Mouse (Mus musculus) MEL (cell line): ENCODE measurements around the gene Ppip5k2.

Experiments
- CTCF ChIP-seq, 3 experiments: IDR thresholded peaks in 2 of 3; conservative IDR thresholded peaks in 1 of 3; 2 replicates each; pipeline ENCODE4 v1.5.1; 2011 to 2012; ENCODE audit warnings: low read length in 3 of 3, low read depth in 2 of 3, mild to moderate bottlenecking in 2 of 3, improper control_type of control experiment in 1 of 3, inconsistent platforms in 1 of 3, mixed read lengths in 1 of 3, moderate library complexity in 1 of 3; ENCODE audit not compliant: control insufficient read depth in 1 of 3, insufficient read depth in 1 of 3, poor library complexity in 1 of 3, severe bottlenecking in 1 of 3
- EP300 ChIP-seq, 2 experiments: IDR thresholded peaks; 2 replicates each; pipeline ENCODE4 v1.6.1; 2011; ENCODE audit warnings: improper control_type of control experiment in 2 of 2, low read length in 2 of 2, low read depth in 1 of 2, mild to moderate bottlenecking in 1 of 2
- MAFK ChIP-seq: IDR thresholded peaks from 2 replicates; pipeline ENCODE4 v1.6.1; 2011; ENCODE audit warnings: low read depth, mild to moderate bottlenecking, low read length, improper control_type of control experiment, borderline replicate concordance
- MAX ChIP-seq: IDR thresholded peaks from 2 replicates; pipeline ENCODE4 v1.6.1; 2011; ENCODE audit warnings: low read length, improper control_type of control experiment
- POLR2A ChIP-seq, 2 experiments: IDR thresholded peaks; 2 replicates each; pipeline ENCODE4 v1.6.1; 2011 to 2012; ENCODE audit warnings: low read length in 2 of 2, mild to moderate bottlenecking in 2 of 2, control low read depth in 1 of 2, improper control_type of control experiment in 1 of 2, low read depth in 1 of 2, moderate library complexity in 1 of 2; ENCODE audit not compliant: control insufficient read depth in 1 of 2, insufficient read depth in 1 of 2, poor library complexity in 1 of 2
- RCOR1 ChIP-seq: IDR thresholded peaks from 2 replicates; pipeline ENCODE4 v1.6.1; 2012; ENCODE audit warnings: low read depth, mild to moderate bottlenecking, inconsistent platforms, low read length, improper control_type of control experiment
- ZMIZ1 ChIP-seq: IDR thresholded peaks from 2 replicates; pipeline ENCODE4 v1.6.1; 2012; ENCODE audit warnings: low read depth, mild to moderate bottlenecking, inconsistent platforms, low read length, improper control_type of control experiment, moderate library complexity

DNA sequence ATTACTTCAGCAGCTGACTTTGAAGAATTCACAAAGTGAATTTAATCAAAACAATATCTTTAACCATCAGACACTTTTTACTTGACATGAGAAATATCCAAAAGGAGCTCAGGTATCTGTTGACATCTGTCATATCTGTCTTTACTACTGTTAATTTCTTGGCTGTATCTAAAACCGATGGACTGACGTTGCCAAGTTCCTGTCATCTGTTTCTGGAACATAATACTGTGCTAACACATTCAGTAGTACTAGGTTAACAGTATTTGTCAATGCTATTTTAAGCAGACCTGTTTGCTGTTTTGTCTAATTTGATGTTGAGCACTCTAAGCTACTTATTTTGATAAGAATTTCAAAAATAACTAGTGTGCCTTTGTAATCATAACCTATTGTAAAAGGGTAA lies 18.3 kb upstream of the Ppip5k2 start:
- TF ChIP-seq EP300 (IDR thresholded peaks at IDR 0.05; ENCODE audit: low read depth in 1 of 2, low read length in 2 of 2): peak; percentile 20 to 46; a peak in 3 of 4 replicates
- TF ChIP-seq CTCF (IDR thresholded peaks at IDR 0.05 in 2 of 3, conservative IDR thresholded peaks at IDR 0.05 in 1 of 3; ENCODE audit: control insufficient read depth in 1 of 3, insufficient read depth in 1 of 3, low read depth in 2 of 3, low read length in 3 of 3, poor library complexity in 1 of 3, severe bottlenecking in 1 of 3): no peak
- no peak for TF ChIP-seq MAFK
- no peak for TF ChIP-seq MAX
- TF ChIP-seq POLR2A (IDR thresholded peaks at IDR 0.05; ENCODE audit: control insufficient read depth in 1 of 2, insufficient read depth in 1 of 2, low read depth in 1 of 2, low read length in 2 of 2, poor library complexity in 1 of 2): no peak
- TF ChIP-seq RCOR1: no peak
- no peak for TF ChIP-seq ZMIZ1
